Mouse (Mus musculus) lung, adult 2 months (tissue): ENCODE measurements around the gene Gm7102. TPM values are rescaled to one million over a fixed set of nuclear protein-coding genes. Genes with fewer than 3 reads are reported as not detected.

Source experiments
- DNase-seq: peaks from one replicate; pipeline ENCODE4 v3.0.0; 2022
- H3K4me1 ChIP-seq: fragments of 200-500 bp; 2 replicates; pipeline ENCODE4 v1.6.1; 2011; ENCODE audit warnings: low read length; ENCODE audit not compliant: control insufficient read depth, insufficient read depth
- H3K4me3 ChIP-seq: fragments of 200-500 bp; replicated peaks from 2 replicates; pipeline ENCODE3; 2011; ENCODE audit warnings: low read depth, mild to moderate bottlenecking, control low read depth, low read length; ENCODE audit errors: extremely low read depth
- CTCF ChIP-seq: fragments of 200-500 bp; IDR thresholded peaks from 2 replicates; pipeline ENCODE4 v1.5.1; 2011; ENCODE audit warnings: mild to moderate bottlenecking, low read length, control low read depth; ENCODE audit not compliant: insufficient read depth
- POLR2A ChIP-seq: fragments of 200-500 bp; IDR thresholded peaks from 2 replicates; pipeline ENCODE4 v1.6.1; 2011; ENCODE audit warnings: low read depth, mild to moderate bottlenecking, control low read depth, low read length, borderline replicate concordance; ENCODE audit errors: extremely low read depth
- WGBS: fragments of 180-500 bp; shearing (Covaris S2); methylation state at CpG from one replicate; pipeline ENCODE4 v1.1.7; 2018; 5-methylcytosine and 5-hydroxymethylcytosine counted together
- polyA plus RNA-seq: library from polyadenylated mRNA; depleted of rRNA; stranded (reverse); fragments of >200 nt; gene quantifications from 2 replicates; pipeline ENCODE4 v1.2.3, GENCODE M21; 2012; rRNA removed

The Gm7102 gene
- polyA plus RNA-seq, 1 experiment, result not detected

DNA sequence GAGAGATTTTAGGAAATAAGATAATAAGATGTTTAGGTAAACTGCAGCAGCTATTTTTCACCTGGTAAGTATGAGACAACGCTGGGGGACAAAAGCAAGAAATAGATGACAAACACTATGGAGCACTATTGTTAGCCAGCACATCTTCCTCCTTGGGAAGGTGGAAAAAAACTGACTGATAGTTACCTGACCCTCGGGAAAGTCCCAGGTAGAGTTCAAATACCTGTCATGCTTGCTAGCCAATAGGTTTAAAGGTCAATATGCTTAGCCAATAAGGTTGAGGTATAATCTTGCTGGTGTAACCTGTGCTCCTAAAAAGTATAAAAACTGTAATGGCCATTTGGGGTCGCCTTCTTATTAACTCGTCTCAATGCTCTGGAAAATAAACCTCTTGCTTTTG, 34.8 kb downstream of the Gm7102 start:
- Histone ChIP-seq H3K4me3 (peak overlapping the region; percentile 98), H3K4me1 (no peaks in the 10 kb centered on the region; the same call in 1 of the 2 replicates)
- TF ChIP-seq POLR2A (no peak), CTCF (no peak)
- WGBS, result 28% methylated on average over 4 of the region's 4 CpGs
- no peak for DNase-seq

- H3K4me1 ChIP-seq, result no peaks in the 10 kb centered on the region; the same call in 1 of the 2 replicates
- WGBS, result under 1% methylated on average over 18 of the region's 18 CpGs
- peak; percentile 81 for DNase-seq
- TF ChIP-seq CTCF, result no peak
- peak; percentile 67; the same call in 1 of the 2 replicates for TF ChIP-seq POLR2A
- H3K4me3 ChIP-seq, result peak within 1 kb of the TSS; percentile 98
Measured at GRCm38 (mm10) chr19:61140342-61141206, 35.5 kb downstream of the Gm7102 start, which contains the start of gene Zfp950. Gene Zfp950, minus strand, starts transcription at chr19:61140840.

DNA sequence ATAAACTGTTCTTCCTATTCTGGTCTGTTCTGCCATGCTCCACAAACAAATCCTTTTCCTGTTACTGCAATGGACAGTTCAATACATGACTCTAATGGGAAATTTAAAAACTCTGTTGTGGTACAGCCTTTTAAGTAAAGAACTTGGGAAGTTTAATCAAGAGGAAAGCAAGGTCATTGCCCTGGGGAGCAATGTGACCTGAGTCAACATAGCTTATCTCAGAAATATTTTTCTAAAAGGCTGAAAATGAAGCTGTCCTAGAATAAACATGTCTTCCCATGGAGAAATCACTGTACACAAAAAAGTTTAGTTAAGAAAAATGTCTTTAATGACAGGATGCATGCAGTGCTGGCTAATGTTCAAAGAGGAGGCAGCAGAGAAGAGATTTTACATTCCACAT, 37.5 kb downstream of the Gm7102 start:
- DNase-seq, result no peak
- Histone ChIP-seq H3K4me3 (no peak overlapping the region), H3K4me1 (no peaks in the 10 kb centered on the region; the same call in 1 of the 2 replicates)
- TF ChIP-seq POLR2A (no peak), CTCF (no peak)

- 91% methylated on average over 10 of the region's 10 CpGs for WGBS
- Histone ChIP-seq H3K4me3 (no peak overlapping the region), H3K4me1 (no peaks in the 10 kb centered on the region)
- TF ChIP-seq POLR2A (no peak), CTCF (no peak)
- no peak for DNase-seq
Measured at GRCm38 (mm10) chr19:61131096-61131495, 45.0 kb downstream of the Gm7102 start.

Other genes with a start within 250 kb of the Gm7102 start
- gene Zfp950, start 35.5 kb downstream of the Gm7102 start, polyA plus RNA-seq, result 3.5 and 5.7 TPM in 2 replicates
- not detected in 2 replicates for gene Gm6020, start 7.6 kb upstream of the Gm7102 start, polyA plus RNA-seq
- 317 and 417 TPM in 2 replicates for gene Csf2ra, start 52.1 kb upstream of the Gm7102 start, polyA plus RNA-seq
- gene Gm21060, start 120.8 kb upstream of the Gm7102 start, polyA plus RNA-seq, result not detected in 2 replicates